Mouse (Mus musculus): ENCODE measurements around the gene Egfl6. TPM values are rescaled to one million over a fixed set of nuclear protein-coding genes. Genes with fewer than 3 reads are reported as not detected.

Egfl6 gene
- total RNA-seq, 1 experiment from 2014 or later = 0.70 TPM

Other genes with a start within 250 kb of the Egfl6 start
- 12.5 and 16.3 TPM in 2 replicates for gene Trappc2, start 145.1 kb downstream of the Egfl6 start, total RNA-seq (2017)
- gene Ofd1, start 145.0 kb downstream of the Egfl6 start, total RNA-seq (2017) = 15.6 and 18.4 TPM in 2 replicates
- gene Rab9, start 105.9 kb downstream of the Egfl6 start, total RNA-seq (2017) = 38.1 and 38.6 TPM in 2 replicates
- gene Tceanc, start 67.2 kb downstream of the Egfl6 start, total RNA-seq (2017) = 8.3 and 10.2 TPM in 2 replicates

Data from neutrophil, adult 5-6 weeks (primary cell).